Mouse (Mus musculus): Measurements from ENCODE around the gene Catsper4. TPM values are rescaled to one million over a fixed set of nuclear protein-coding genes. Genes with fewer than 3 reads are reported as not detected.

Gene Catsper4
- polyA plus RNA-seq, 1 experiment: not detected

- H3K4me3 ChIP-seq (replicated peaks): no peak overlapping the region
- H3K9me3 ChIP-seq (ENCODE audit: control insufficient read depth, low read length): no peaks in the 10 kb centered on the region
- no peaks in the 10 kb centered on the region for H3K27me3 ChIP-seq (ENCODE audit: control insufficient read depth)
- peaks cover 40% of the 10 kb centered on the region for H3K36me3 ChIP-seq (ENCODE audit: control insufficient read depth)
- no peak for TF ChIP-seq TAL1 (IDR thresholded peaks at IDR 0.05; ENCODE audit: low read length)
- peaks cover 19% of the 10 kb centered on the region for H3K4me1 ChIP-seq (ENCODE audit: control insufficient read depth)
These were observed 60.3 kb downstream of the Catsper4 start for GRCm38 (mm10) chr4:134166906-134167305.

GRCm38 (mm10) chr4:134165548-134166465 lies 61.4 kb downstream of the Catsper4 start:
- H3K4me1 ChIP-seq (ENCODE audit: control insufficient read depth): peaks cover 19% of the 10 kb centered on the region
- peaks cover 32% of the 10 kb centered on the region for H3K36me3 ChIP-seq (ENCODE audit: control insufficient read depth)
- H3K27me3 ChIP-seq (ENCODE audit: control insufficient read depth): no peaks in the 10 kb centered on the region
- TF ChIP-seq TAL1 (IDR thresholded peaks at IDR 0.05; ENCODE audit: low read length): no peak
- no peak for TF ChIP-seq GATA1 (IDR thresholded peaks at IDR 0.05; ENCODE audit: low read length)
- no peaks in the 10 kb centered on the region for H3K9me3 ChIP-seq (ENCODE audit: control insufficient read depth, low read length)
- no peak overlapping the region for H3K4me3 ChIP-seq (replicated peaks)

- H3K27me3 ChIP-seq (ENCODE audit: control insufficient read depth): no peaks in the 10 kb centered on the region
- no peak overlapping the region for H3K4me3 ChIP-seq (replicated peaks)
- H3K4me1 ChIP-seq (ENCODE audit: control insufficient read depth): peaks cover 19% of the 10 kb centered on the region
These were observed 62.2 kb downstream of the Catsper4 start for GRCm38 (mm10) chr4:134165024-134165423.

GRCm38 (mm10) chr4:134164591-134164990 lies 62.6 kb downstream of the Catsper4 start:
- Histone ChIP-seq H3K27me3 (ENCODE audit: control insufficient read depth) (no peaks in the 10 kb centered on the region), H3K36me3 (ENCODE audit: control insufficient read depth) (peaks cover 24% of the 10 kb centered on the region), H3K4me1 (ENCODE audit: control insufficient read depth) (peaks cover 19% of the 10 kb centered on the region), H3K4me3 (replicated peaks) (no peak overlapping the region), H3K9me3 (ENCODE audit: control insufficient read depth, low read length) (no peaks in the 10 kb centered on the region)
- no peak for TF ChIP-seq TAL1 (IDR thresholded peaks at IDR 0.05; ENCODE audit: low read length)
- no peak for TF ChIP-seq GATA1 (IDR thresholded peaks at IDR 0.05; ENCODE audit: low read length)

More at GRCm38 (mm10) chr4:134165024-134165423, 62.2 kb downstream of the Catsper4 start:
- no peak for TF ChIP-seq GATA1 (IDR thresholded peaks at IDR 0.05; ENCODE audit: low read length)
- TF ChIP-seq TAL1 (IDR thresholded peaks at IDR 0.05; ENCODE audit: low read length): no peak
- H3K36me3 ChIP-seq (ENCODE audit: control insufficient read depth): peaks cover 26% of the 10 kb centered on the region
- H3K9me3 ChIP-seq (ENCODE audit: control insufficient read depth, low read length): no peaks in the 10 kb centered on the region

Other genes starting within 250 kb of the Catsper4 start
- 1.2 and 1.5 TPM in 2 replicates for gene Dhdds, start 226.5 kb downstream of the Catsper4 start, polyA plus RNA-seq (2012)
- not detected in 2 replicates for gene Lin28a, start 208.5 kb downstream of the Catsper4 start, polyA plus RNA-seq (2012)
- gene Zfp683, start 173.5 kb downstream of the Catsper4 start, polyA plus RNA-seq (2012): not detected in 2 replicates
- gene Crybg2, start 166.6 kb downstream of the Catsper4 start, polyA plus RNA-seq (2012): 0.01 TPM in 1 of 2 replicates, not detected in the other
- 0.24 and 0.41 TPM in 2 replicates for gene Cd52, start 132.3 kb downstream of the Catsper4 start, polyA plus RNA-seq (2012)
- 0.08 and 0.21 TPM in 2 replicates for gene Ubxn11, start 124.8 kb downstream of the Catsper4 start, polyA plus RNA-seq (2012)
- 2.5 and 5.4 TPM in 2 replicates for gene Sh3bgrl3, start 98.6 kb downstream of the Catsper4 start, polyA plus RNA-seq (2012)
- gene Cep85, start 40.3 kb downstream of the Catsper4 start, polyA plus RNA-seq (2012): 2.4 and 3.6 TPM in 2 replicates
- not detected in 2 replicates for gene Gm7534, start 24.4 kb downstream of the Catsper4 start, polyA plus RNA-seq (2012)
- not detected in 2 replicates for gene Cnksr1, start 11.0 kb upstream of the Catsper4 start, polyA plus RNA-seq (2012)
- gene E130218I03Rik, start 16.3 kb upstream of the Catsper4 start, polyA plus RNA-seq (2012): not detected in 2 replicates
- gene Zfp593, start 18.2 kb upstream of the Catsper4 start, polyA plus RNA-seq (2012): 1.3 TPM in 2 replicates
- gene Gm30191, start 19.6 kb upstream of the Catsper4 start, polyA plus RNA-seq (2012): 0.06 TPM in 1 of 2 replicates, not detected in the other
- gene Grrp1, start 26.7 kb upstream of the Catsper4 start, polyA plus RNA-seq (2012): 0.03 TPM in 1 of 2 replicates, not detected in the other
- gene Pdik1l, start 60.5 kb upstream of the Catsper4 start, polyA plus RNA-seq (2012): 0.14 and 0.53 TPM in 2 replicates
- not detected in 2 replicates for gene Trim63, start 87.7 kb upstream of the Catsper4 start, polyA plus RNA-seq (2012)
- gene Slc30a2, start 115.8 kb upstream of the Catsper4 start, polyA plus RNA-seq (2012): not detected in 2 replicates
- not detected in 2 replicates for gene Extl1, start 156.5 kb upstream of the Catsper4 start, polyA plus RNA-seq (2012)
- gene Pafah2, start 168.9 kb upstream of the Catsper4 start, polyA plus RNA-seq (2012): not detected in 2 replicates
- gene Stmn1, start 240.9 kb upstream of the Catsper4 start, polyA plus RNA-seq (2012): 45.6 and 68.9 TPM in 2 replicates